Mouse (Mus musculus): Measurements from ENCODE around the gene Gtdc1.

Gene Gtdc1

GRCm38 (mm10) chr2:44927482-44927811 is at the start of gene Gtdc1:
TSS of gene Gtdc1 (minus strand) at chr2:44927657.
- no peak for DNase-seq

DNA sequence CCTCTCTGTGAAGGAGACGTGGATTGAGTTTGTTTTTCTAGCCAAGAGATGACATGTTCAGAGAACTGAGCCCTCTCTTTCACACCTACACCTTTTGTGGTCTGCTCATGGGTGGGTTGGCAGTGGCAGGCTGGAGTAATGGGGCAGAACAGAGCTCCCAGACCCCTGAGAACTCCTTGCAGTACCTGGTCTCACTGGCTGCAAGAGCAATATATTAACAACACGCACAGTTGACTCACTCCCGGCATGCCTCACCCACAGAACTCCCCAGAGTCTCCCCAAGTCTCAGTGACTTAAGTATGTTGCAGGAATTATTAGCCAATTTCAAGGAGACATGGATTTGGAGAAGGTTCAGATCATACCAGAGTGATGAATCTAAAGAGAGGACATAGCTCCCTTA is 49.6 kb upstream of the Gtdc1 start:
- no peak for DNase-seq

DNA sequence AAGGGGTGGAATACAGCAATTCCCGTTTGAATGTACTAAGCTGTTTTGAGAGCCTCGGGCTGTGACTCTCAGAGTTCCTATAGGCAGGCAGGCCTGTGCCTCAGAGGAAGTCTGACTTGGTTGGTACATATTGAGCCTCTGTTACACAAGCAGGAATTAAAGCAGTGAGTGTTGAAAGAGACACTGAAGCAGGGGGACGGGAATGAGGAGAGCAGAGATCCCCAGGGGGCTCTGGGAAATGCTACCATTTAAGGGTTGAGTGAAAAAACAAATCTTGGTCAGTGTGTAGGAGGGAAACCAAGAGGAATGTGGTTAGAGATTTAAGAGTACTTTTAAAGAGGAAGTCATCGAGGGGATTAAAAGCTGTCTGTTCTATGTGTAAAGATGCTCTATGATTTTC is 49.0 kb upstream of the Gtdc1 start:
- no peak for DNase-seq

DNA sequence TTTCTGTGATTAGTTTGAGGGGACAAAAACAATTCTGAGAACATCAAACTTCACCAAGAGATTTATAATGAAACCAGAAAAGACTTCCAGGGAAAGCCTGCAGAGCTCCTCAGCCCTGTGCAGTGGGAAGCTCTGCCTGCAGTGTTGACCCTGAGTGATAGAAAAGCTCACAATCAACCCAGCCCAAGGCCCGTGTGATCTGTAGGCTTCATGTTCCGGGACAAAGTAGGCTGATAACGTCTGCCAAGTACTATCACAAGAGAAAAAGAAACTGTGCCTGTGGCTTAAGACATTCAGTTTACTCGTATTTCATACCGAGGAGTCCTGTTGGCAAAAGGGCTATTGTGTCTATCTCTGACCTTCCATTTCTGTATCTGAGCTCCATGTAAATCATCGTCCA is 46.4 kb upstream of the Gtdc1 start:
- DNase-seq, result no peak

GRCm38 (mm10) chr2:44970087-44970646 is 42.7 kb upstream of the Gtdc1 start:
- no peak for DNase-seq

GRCm38 (mm10) chr2:44969640-44970039 is 42.2 kb upstream of the Gtdc1 start:
- no peak for DNase-seq

GRCm38 (mm10) chr2:44969226-44969625 is 41.8 kb upstream of the Gtdc1 start:
- no peak for DNase-seq

GRCm38 (mm10) chr2:44965834-44966555 is 38.5 kb upstream of the Gtdc1 start:
- no peak for DNase-seq

DNA sequence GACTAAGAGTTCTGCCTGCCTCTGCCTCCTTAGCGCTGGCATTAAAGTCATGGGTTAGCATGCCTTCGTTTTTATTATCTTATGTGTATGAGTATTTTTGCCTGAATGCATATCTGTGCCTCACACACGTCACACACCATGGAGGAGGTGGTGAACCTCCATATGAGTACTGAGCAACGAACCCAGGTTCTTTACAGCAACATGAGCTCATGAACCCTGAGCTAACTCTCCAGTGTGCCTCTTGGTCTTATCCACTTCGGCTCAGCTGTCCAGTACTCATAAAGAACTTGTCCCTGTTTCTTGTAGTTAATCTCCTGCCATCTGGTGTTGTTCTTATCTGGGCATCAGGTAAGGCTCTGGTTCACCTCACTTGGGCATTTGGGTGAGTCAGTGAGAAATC is 35.2 kb upstream of the Gtdc1 start:
- no peak for DNase-seq

- DNase-seq, result no peak
These were observed 33.7 kb upstream of the Gtdc1 start for GRCm38 (mm10) chr2:44961192-44961591.

- no peak for DNase-seq
These were observed 33.1 kb upstream of the Gtdc1 start for GRCm38 (mm10) chr2:44960561-44960960.

DNA sequence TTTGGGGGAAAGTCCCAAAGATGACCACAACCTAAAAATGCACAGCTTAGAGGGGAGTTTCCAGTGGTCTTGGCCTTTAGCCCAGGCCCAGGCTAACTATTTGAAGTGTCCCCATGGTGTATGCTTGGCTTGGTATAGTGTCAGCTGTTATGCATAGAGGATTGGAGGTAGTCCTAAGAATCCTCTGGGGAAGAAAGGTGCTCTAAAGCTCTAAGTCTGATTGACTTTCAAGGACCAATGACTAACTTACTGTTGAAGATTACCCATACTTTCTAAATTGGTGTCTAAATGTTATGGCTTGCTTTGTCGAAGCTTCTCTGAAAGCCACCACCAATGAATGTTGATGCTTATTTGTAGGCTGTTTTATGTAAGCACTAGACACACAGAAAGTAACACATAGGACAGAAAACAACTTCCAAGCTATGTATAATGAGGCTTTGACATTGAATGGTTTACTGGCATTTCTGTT is 29.9 kb upstream of the Gtdc1 start:
- DNase-seq, result peak; percentile 23 to 27

DNA sequence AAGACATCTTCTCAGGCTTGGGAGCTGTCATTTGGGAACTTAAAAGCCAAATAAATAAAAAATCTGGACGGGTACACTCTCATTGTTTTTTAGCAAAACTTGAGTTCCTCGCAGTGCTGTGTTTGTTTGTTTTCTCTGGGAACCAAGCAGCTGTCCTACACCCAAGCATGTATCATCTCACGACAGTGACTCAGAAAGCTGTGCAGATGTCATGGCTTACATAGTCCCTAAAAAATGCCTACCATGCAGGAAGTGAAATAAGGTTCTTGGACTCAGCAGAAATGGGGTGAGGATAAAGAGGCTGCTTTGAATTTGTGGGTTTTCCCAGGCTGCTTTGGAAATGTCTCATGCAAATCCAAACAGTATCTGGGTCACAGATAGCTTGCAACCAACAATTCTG is 28.8 kb upstream of the Gtdc1 start:
- DNase-seq, result no peak

DNA sequence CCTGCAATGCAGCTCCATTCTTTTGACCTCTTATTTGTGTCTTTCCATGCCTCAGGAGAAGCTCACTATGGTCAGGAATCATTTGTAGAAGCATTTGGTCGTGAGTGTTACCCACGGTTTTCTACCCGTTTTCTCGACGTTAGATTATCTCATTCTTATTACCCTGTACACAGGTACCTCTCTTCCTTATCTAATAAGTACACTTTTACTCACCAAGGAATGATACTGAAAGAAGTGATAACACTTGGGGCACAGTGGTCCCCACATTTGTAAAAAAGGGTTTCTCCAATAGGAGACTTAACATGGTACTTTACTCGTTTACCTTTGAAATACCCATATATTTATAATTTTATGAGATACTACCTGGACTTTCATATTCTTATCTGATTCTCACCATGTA is 28.0 kb upstream of the Gtdc1 start:
- DNase-seq, result no peak

DNA sequence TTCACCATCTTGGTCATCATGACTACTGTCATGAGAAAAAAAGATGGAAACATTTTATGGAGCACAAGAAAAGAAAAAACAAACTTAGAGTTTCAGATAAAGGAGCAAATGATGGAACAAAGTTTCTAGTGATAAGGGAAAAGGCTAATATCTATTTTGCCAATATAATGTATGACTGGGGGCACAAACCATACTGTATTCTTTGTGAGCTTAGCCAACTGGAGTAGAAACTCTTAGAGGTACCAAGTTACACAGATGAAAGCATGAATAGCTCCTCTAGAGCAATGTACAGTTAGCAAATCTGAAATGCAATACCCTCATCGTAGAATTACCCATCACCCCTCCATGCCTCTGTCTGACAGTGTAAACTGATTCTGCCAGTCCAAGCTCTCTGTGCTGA is 26.7 kb upstream of the Gtdc1 start:
- DNase-seq, result no peak

- DNase-seq, result no peak
These were observed 25.5 kb upstream of the Gtdc1 start for GRCm38 (mm10) chr2:44952830-44953422.

- DNase-seq, result no peak
These were observed 24.3 kb upstream of the Gtdc1 start for GRCm38 (mm10) chr2:44951651-44952213.

DNA sequence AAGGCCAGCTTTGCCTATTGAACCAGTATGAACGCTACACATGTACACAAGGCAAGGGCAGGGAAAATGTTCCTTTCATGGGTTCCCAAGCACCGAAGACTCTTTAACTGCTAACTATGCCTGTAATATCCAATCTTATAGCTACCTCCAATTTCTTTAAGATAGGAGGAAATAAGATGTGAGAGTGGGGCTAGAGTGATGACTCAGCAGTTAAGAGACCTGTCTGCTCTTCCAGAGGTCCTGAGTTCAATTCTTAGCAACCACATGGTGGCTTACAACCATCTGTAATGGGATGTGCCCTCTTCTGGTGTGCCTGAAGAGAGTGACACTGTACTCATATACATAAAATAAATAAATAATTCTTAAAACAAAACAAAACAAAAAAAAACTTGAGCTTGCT is 17.2 kb upstream of the Gtdc1 start:
- no peak for DNase-seq

DNA sequence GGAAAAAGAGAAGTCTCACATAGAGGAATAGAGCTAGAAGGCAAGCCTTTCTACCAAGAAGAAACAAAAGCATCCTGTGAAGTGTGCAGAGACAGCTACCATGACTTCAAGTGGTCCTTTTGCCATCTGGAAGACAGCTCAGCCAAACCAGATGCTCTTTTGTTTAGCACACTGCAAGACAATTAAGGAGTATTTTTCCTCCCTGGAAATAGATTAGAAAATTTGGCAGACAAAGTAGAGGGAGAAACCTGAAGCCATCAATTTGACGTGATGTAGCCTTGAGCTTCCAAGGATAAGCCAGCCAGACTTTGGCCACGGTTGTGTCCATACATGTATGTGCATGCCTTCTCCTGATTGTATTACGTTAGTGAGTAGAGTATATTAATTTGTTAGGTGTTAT is 3.5 kb upstream of the Gtdc1 start:
- DNase-seq, result no peak

- no peak for DNase-seq
These were observed 1.2 kb upstream of the Gtdc1 start for GRCm38 (mm10) chr2:44928631-44929030.

DNA sequence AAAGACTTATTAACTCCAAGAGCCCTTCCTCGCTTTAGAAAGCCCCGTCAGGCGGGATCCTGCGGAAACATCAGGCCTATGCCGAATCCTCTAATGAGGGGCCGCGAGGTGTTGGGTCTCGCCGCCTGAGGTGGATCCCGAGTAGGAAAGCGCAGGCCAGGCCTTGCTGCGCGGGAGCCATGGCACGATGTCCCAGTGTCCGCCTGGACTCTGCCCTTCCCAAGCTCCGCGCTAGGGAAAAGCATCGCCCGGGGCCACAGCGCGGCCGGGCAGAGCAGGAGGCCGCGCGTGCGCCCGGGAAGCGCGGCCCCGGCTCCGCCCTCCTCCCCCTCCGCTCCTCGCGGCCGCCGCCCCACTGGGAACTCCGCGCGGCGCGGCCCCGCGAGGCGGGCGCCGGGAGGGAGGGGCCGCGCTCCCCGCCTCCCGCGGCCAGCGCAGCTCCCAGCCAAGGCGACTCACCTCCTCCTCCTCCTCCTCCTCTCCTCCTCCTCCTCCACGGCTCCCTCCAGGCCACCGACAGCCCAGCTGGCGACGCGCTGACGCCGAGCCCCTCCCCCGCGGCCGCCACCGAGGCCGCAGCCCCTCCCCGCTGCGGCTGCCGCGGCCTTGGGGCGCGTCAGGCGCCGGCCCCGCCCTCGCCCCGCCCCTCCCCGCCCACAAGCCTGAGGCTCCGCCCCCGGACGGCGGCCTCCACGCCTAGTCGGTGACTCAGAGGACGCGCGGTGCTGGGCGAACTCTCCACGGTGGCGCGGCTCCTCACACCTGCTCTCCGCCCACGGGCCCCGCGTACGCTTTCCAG is 575 bp downstream of the Gtdc1 start:
- peak; percentile 85 to 87 for DNase-seq

DNA sequence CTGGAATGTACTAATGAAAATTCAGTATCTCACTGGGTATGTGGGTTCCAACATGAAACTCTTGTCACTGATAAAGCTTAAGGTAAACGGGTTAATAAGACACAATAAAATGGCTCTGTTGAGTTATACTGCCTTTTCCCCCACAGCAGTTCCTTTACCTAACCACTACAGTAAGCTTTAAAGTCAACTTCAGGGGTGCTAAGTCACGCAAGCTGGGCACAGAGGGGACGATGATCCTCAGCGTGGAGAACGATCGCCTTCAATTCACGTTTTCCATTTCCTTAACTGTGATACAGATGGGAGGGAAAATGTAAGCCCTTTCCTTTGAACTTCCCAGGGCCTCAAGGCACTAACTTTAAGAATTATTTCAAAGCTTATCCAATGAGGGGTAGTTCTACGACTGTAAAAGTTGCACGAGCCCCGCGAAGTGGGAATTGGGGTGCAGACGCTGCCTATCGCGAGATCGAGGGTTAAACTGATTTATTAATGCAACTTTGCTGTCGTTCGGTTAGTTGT is 1.2 kb downstream of the Gtdc1 start:
- no peak for DNase-seq

DNA sequence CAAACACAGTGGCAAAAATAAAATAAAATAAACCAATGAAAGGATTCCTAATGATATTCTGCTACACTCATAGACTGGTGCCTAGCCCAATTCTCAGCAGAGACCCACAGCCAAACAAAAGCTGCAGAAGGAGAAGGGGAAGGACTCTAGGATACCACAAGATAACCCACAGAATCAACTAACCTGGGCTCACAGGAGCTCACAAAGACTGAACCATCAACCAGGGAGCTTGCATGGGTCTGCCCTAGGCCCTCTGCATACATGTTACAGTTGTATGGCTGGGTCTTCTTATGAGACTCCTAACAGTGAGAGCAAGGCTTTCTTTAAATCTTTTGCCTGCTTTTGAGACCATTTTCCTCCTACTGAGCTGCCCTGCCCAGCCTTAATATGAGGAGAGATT is 2.8 kb downstream of the Gtdc1 start:
- no peak for DNase-seq

Data from B cell, adult 2 months (primary cell).